Mouse (Mus musculus) hindbrain, embryonic 16.5 days (tissue): ENCODE results near the gene Ttll1. TPM values are rescaled to one million over a fixed set of nuclear protein-coding genes. Genes with fewer than 3 reads are reported as not detected.

ENCODE experiments used
- ATAC-seq: fragments of 200-750 bp; cut with Nextera tagmentation; 2 replicates; pipeline ENCODE4 v1.8.0; 2017; ENCODE audit warnings: moderate TSS enrichment, moderate library complexity
- H3K27ac ChIP-seq: fragments of 300-500 bp; sonication (generic); 2 replicates; pipeline ENCODE4 v1.5.1; 2014; ENCODE audit warnings: low read depth, mild to moderate bottlenecking, control low read depth, low read length, moderate library complexity
- H3K27me3 ChIP-seq: fragments of 300-500 bp; sonication (generic); replicated peaks from 2 replicates; pipeline ENCODE4 v1.6.1; 2014; ENCODE audit warnings: low read length; ENCODE audit not compliant: control insufficient read depth, insufficient read depth
- H3K36me3 ChIP-seq: fragments of 300-500 bp; sonication (generic); 2 replicates; pipeline ENCODE4 v1.6.1; 2014; ENCODE audit warnings: mild to moderate bottlenecking, low read length, moderate library complexity, mixed read lengths; ENCODE audit not compliant: control insufficient read depth, insufficient read depth
- H3K4me1 ChIP-seq: fragments of 300-500 bp; sonication (generic); 2 replicates; pipeline ENCODE4 v1.6.1; 2014; ENCODE audit warnings: low read depth, low read length; ENCODE audit not compliant: control insufficient read depth, insufficient read depth
- H3K4me2 ChIP-seq: fragments of 300-500 bp; sonication (generic); 2 replicates; pipeline ENCODE4 v1.6.1; 2014; ENCODE audit warnings: mild to moderate bottlenecking, low read length, control low read depth, moderate library complexity
- H3K4me3 ChIP-seq: fragments of 300-500 bp; sonication (generic); 2 replicates; pipeline ENCODE4 v1.5.1; 2014; ENCODE audit warnings: mild to moderate bottlenecking, low read length, control low read depth, moderate library complexity
- H3K9ac ChIP-seq: fragments of 300-500 bp; sonication (generic); 2 replicates; pipeline ENCODE4 v1.6.1; 2014; ENCODE audit warnings: low read depth, mild to moderate bottlenecking, control low read depth, low read length, moderate library complexity
- H3K9me3 ChIP-seq: fragments of 300-500 bp; sonication (generic); 2 replicates; pipeline ENCODE4 v1.6.1; 2014; ENCODE audit warnings: mild to moderate bottlenecking, low read length, moderate library complexity; ENCODE audit not compliant: control insufficient read depth
- WGBS: fragments of 180-500 bp; shearing (Covaris S2); extraction: QIAGEN DNeasy Blood & Tissue Kit; methylation state at CpG from one replicate; pipeline ENCODE4 v1.1.7; 2014; 5-methylcytosine and 5-hydroxymethylcytosine counted together
- polyA plus RNA-seq: library from polyadenylated mRNA; unstranded; fragments of >200 nt; fragmentation: Nextera tagmentation; extraction: Ambion mirVana; gene quantifications from 2 replicates; pipeline ENCODE4 v1.2.1, GENCODE M21; 2015

Ttll1 gene
- polyA plus RNA-seq, 1 experiment from 2014 or later, result 119 TPM

- peak overlapping the region; percentile 47 for H3K9ac ChIP-seq
- H3K9me3 ChIP-seq, result no peaks in the 10 kb centered on the region
- H3K4me3 ChIP-seq, result peak overlapping the region; percentile 47
- H3K4me2 ChIP-seq, result peak overlapping the region; percentile 90
- peaks cover 22% of the 10 kb centered on the region for H3K27me3 ChIP-seq
- WGBS, result 2% methylated on average over 26 of the region's 26 CpGs
- peaks cover 16% of the 10 kb centered on the region for H3K4me1 ChIP-seq
- no peak overlapping the region for H3K27ac ChIP-seq
- no peak for ATAC-seq
- no peaks in the 10 kb centered on the region for H3K36me3 ChIP-seq
These were observed 16.4 kb upstream of the Ttll1 start for GRCm38 (mm10) chr15:83527092-83527437.

- 0 out of 2 replicates have a peak, but pooled peaks have one; percentile 60 for ATAC-seq
- Histone ChIP-seq H3K4me1 (peaks cover 16% of the 10 kb centered on the region), H3K36me3 (no peaks in the 10 kb centered on the region), H3K27me3 (peaks cover 22% of the 10 kb centered on the region), H3K27ac (no peak within 1 kb of the TSS), H3K4me3 (peak within 1 kb of the TSS; percentile 47), H3K9ac (peak within 1 kb of the TSS; percentile 47), H3K4me2 (peak within 1 kb of the TSS; percentile 90), H3K9me3 (no peaks in the 10 kb centered on the region)
- WGBS, result under 1% methylated on average over 41 of the region's 45 CpGs
These were observed 15.9 kb upstream of the Ttll1 start, which contains the start of gene Bik for GRCm38 (mm10) chr15:83526424-83527091. Gene Bik, plus strand, starts transcription at chr15:83526862.

GRCm38 (mm10) chr15:83524333-83524729 lies 13.6 kb upstream of the Ttll1 start:
- no peak for ATAC-seq
- WGBS, result 74% methylated on average over 3 of the region's 3 CpGs
- peaks cover 22% of the 10 kb centered on the region for H3K27me3 ChIP-seq

GRCm38 (mm10) chr15:83523638-83524332 lies 13.1 kb upstream of the Ttll1 start:
- no peak overlapping the region for H3K4me2 ChIP-seq
- H3K27ac ChIP-seq, result no peak overlapping the region
- no peak overlapping the region for H3K4me3 ChIP-seq
- H3K9ac ChIP-seq, result no peak overlapping the region
- ATAC-seq, result no peak
- no peaks in the 10 kb centered on the region for H3K36me3 ChIP-seq
- 46% methylated on average over 14 of the region's 14 CpGs for WGBS
- H3K4me1 ChIP-seq, result peaks cover 16% of the 10 kb centered on the region
- no peaks in the 10 kb centered on the region for H3K9me3 ChIP-seq
- H3K27me3 ChIP-seq, result peaks cover 22% of the 10 kb centered on the region

More at GRCm38 (mm10) chr15:83524333-83524729, 13.6 kb upstream of the Ttll1 start:
- Histone ChIP-seq H3K9me3 (no peaks in the 10 kb centered on the region), H3K36me3 (no peaks in the 10 kb centered on the region), H3K9ac (no peak overlapping the region), H3K27ac (no peak overlapping the region), H3K4me1 (peaks cover 16% of the 10 kb centered on the region), H3K4me3 (no peak overlapping the region), H3K4me2 (no peak overlapping the region)

GRCm38 (mm10) chr15:83523196-83523595 lies 12.5 kb upstream of the Ttll1 start:
- Histone ChIP-seq H3K4me2 (no peak overlapping the region), H3K4me3 (no peak overlapping the region), H3K4me1 (peaks cover 16% of the 10 kb centered on the region), H3K36me3 (no peaks in the 10 kb centered on the region), H3K9me3 (no peaks in the 10 kb centered on the region), H3K27ac (no peak overlapping the region), H3K27me3 (peaks cover 19% of the 10 kb centered on the region), H3K9ac (no peak overlapping the region; the same call in 1 of the 2 replicates)
- ATAC-seq, result no peak
- 16% methylated on average over 7 of the region's 7 CpGs for WGBS

GRCm38 (mm10) chr15:83520861-83521382 lies 10.2 kb upstream of the Ttll1 start:
- H3K9me3 ChIP-seq, result no peaks in the 10 kb centered on the region
- no peak overlapping the region for H3K4me3 ChIP-seq
- H3K4me1 ChIP-seq, result peaks cover 3% of the 10 kb centered on the region; the same call in 1 of the 2 replicates
- no peak overlapping the region for H3K4me2 ChIP-seq
- no peak overlapping the region for H3K27ac ChIP-seq
- H3K9ac ChIP-seq, result no peak overlapping the region
- H3K36me3 ChIP-seq, result no peaks in the 10 kb centered on the region
- peaks cover 8% of the 10 kb centered on the region for H3K27me3 ChIP-seq
- no peak for ATAC-seq
- WGBS, result 77% methylated on average over 6 of the region's 6 CpGs

- ATAC-seq, result peak; percentile 52
- Histone ChIP-seq H3K9ac (no peak overlapping the region), H3K9me3 (no peaks in the 10 kb centered on the region), H3K36me3 (no peaks in the 10 kb centered on the region), H3K4me3 (no peak overlapping the region), H3K27me3 (no peaks in the 10 kb centered on the region), H3K27ac (no peak overlapping the region), H3K4me1 (peaks cover 3% of the 10 kb centered on the region; the same call in 1 of the 2 replicates), H3K4me2 (0 out of 2 replicates have a peak overlapping the region, but pooled peaks have one; percentile 13)
- 42% methylated on average over 20 of the region's 20 CpGs for WGBS
These were observed 7.7 kb upstream of the Ttll1 start for GRCm38 (mm10) chr15:83518215-83519048.

GRCm38 (mm10) chr15:83515018-83515417 lies 4.3 kb upstream of the Ttll1 start:
- no peaks in the 10 kb centered on the region for H3K36me3 ChIP-seq
- ATAC-seq, result no peak
- no peak overlapping the region for H3K9ac ChIP-seq
- H3K4me2 ChIP-seq, result no peak overlapping the region
- no peak overlapping the region for H3K4me3 ChIP-seq
- no peaks in the 10 kb centered on the region for H3K27me3 ChIP-seq
- no peaks in the 10 kb centered on the region for H3K9me3 ChIP-seq
- 66% methylated on average over 5 of the region's 5 CpGs for WGBS
- no peak overlapping the region for H3K27ac ChIP-seq
- H3K4me1 ChIP-seq, result no peaks in the 10 kb centered on the region
